Mouse (Mus musculus) hindbrain, embryonic 14.5 days (tissue): ENCODE data around the gene Tbc1d20. TPM values are rescaled to one million over a fixed set of nuclear protein-coding genes. Genes with fewer than 3 reads are reported as not detected.
"Not testable (repeated sequence)": the region's sequence is repeated elsewhere in the genome, so short reads cannot be mapped to it uniquely, and the experiment has no call there.

ENCODE experiments used
- ATAC-seq: fragments of 200-750 bp; cut with Nextera tagmentation; 2 replicates; pipeline ENCODE4 v1.8.0; 2017; ENCODE audit warnings: moderate number of reproducible peaks, mild to moderate bottlenecking, moderate TSS enrichment, moderate library complexity; ENCODE audit not compliant: low FRiP score
- DNase-seq: peaks from one replicate; pipeline ENCODE4 v3.0.0-alpha.2; 2015; ENCODE audit warnings: low spot score
- H3K27ac ChIP-seq: fragments of 300-500 bp; sonication (generic); 2 replicates; pipeline ENCODE4 v1.5.1; 2014; ENCODE audit warnings: mild to moderate bottlenecking, moderate library complexity
- H3K27me3 ChIP-seq: fragments of 300-500 bp; sonication (generic); 2 replicates; pipeline ENCODE4 v1.6.1; 2014; ENCODE audit warnings: mild to moderate bottlenecking, low read length, mixed read lengths; ENCODE audit not compliant: control insufficient read depth, insufficient read depth
- H3K36me3 ChIP-seq: fragments of 300-500 bp; sonication (generic); replicated peaks from 2 replicates; pipeline ENCODE4 v1.6.1; 2014; ENCODE audit not compliant: control insufficient read depth, insufficient read depth
- H3K4me1 ChIP-seq: fragments of 300-500 bp; sonication (generic); replicated peaks from 2 replicates; pipeline ENCODE4 v1.6.1; 2014; ENCODE audit warnings: antibody characterized with exemption, low read length, mixed read lengths; ENCODE audit not compliant: control insufficient read depth, insufficient read depth
- H3K4me2 ChIP-seq: fragments of 300-500 bp; sonication (generic); replicated peaks from 2 replicates; pipeline ENCODE4 v1.6.1; 2014; ENCODE audit warnings: mild to moderate bottlenecking, moderate library complexity
- H3K4me3 ChIP-seq: fragments of 300-500 bp; sonication (generic); replicated peaks from 2 replicates; pipeline ENCODE4 v1.5.1; 2014; ENCODE audit warnings: mild to moderate bottlenecking, low read length
- H3K9ac ChIP-seq: fragments of 300-500 bp; sonication (generic); 2 replicates; pipeline ENCODE4 v1.6.1; 2014
- H3K9me3 ChIP-seq: fragments of 300-500 bp; sonication (generic); 2 replicates; pipeline ENCODE4 v1.6.1; 2016; ENCODE audit warnings: low read length; ENCODE audit not compliant: control insufficient read depth
- WGBS: fragments of 180-500 bp; shearing (Covaris S2); extraction: QIAGEN DNeasy Blood & Tissue Kit; methylation state at CpG from one replicate; pipeline ENCODE4 v1.1.7; 2014; 5-methylcytosine and 5-hydroxymethylcytosine counted together
- polyA plus RNA-seq: library from polyadenylated mRNA; unstranded; fragments of >200 nt; fragmentation: Nextera tagmentation; extraction: Ambion mirVana; gene quantifications from 2 replicates; pipeline ENCODE4 v1.2.1, GENCODE M21; 2014

Tbc1d20 gene
- polyA plus RNA-seq = 24.4 and 31.4 TPM in 2 replicates

DNA sequence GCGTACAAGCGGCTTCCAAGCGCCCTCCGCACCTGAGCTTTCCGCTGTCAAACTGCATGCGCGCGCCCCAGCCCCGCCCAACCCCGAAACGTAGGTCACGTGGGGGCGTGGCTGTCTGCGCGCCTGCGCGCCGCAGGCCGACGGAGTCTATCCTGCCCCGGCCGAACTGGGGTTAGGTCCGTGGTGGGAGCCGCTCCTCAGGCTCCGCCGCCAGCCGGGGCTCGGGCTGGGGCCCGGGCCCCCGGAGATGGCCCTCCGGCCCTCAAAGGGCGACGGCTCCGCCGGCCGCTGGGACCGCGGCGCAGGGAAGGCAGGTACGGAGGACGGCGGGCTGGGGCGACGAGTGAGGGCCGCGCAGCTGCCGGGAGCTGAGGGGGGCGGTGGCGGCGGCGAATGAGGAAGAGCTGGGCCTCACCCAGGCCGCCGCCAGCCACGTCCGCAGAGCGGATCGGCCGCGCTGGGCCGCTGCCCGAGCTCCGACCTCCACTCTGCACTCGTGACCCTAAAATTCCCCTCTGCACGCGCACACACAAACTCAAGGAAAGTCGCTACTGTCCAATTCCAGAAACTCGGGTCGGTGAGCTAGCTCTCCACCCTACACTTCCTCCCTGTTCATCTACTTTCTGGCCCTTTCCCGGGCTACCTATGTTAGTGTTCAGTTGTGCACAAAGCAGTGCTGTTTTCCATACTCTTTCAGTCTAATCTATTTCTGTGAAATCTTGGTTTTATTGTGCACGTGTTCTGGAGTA lies at the start of gene Tbc1d20:
Gene Tbc1d20, plus strand, starts transcription at position 102 of the 749 bp plus-strand sequence.
- DNase-seq (peak; percentile 92), ATAC-seq (peak; percentile 97)
- peak within 1 kb of the TSS; percentile 88 for H3K27ac ChIP-seq
- peak within 1 kb of the TSS; percentile 87 for H3K4me3 ChIP-seq
- H3K9ac ChIP-seq = peak within 1 kb of the TSS; percentile 92
- H3K36me3 ChIP-seq = no peaks in the 10 kb centered on the region
- peaks cover 18% of the 10 kb centered on the region for H3K4me1 ChIP-seq
- peak within 1 kb of the TSS; percentile 82 for H3K4me2 ChIP-seq
- H3K27me3 ChIP-seq = no peaks in the 10 kb centered on the region
- H3K9me3 ChIP-seq = no peaks in the 10 kb centered on the region
- WGBS = under 1% methylated on average over 65 of the region's 70 CpGs

GRCm38 (mm10) chr2:152247213-152247612 lies 46.4 kb upstream of the Tbc1d20 start:
- no peak overlapping the region for H3K27ac ChIP-seq
- no peaks in the 10 kb centered on the region for H3K27me3 ChIP-seq
- no peak overlapping the region for H3K4me3 ChIP-seq
- H3K9me3 ChIP-seq = no peaks in the 10 kb centered on the region
- no peak for DNase-seq
- no peak overlapping the region for H3K9ac ChIP-seq
- peaks cover 25% of the 10 kb centered on the region for H3K36me3 ChIP-seq
- no peaks in the 10 kb centered on the region for H3K4me1 ChIP-seq
- no peak overlapping the region for H3K4me2 ChIP-seq
- WGBS = 84% methylated on average over 1 of the region's 1 CpGs
- no peak for ATAC-seq

DNA sequence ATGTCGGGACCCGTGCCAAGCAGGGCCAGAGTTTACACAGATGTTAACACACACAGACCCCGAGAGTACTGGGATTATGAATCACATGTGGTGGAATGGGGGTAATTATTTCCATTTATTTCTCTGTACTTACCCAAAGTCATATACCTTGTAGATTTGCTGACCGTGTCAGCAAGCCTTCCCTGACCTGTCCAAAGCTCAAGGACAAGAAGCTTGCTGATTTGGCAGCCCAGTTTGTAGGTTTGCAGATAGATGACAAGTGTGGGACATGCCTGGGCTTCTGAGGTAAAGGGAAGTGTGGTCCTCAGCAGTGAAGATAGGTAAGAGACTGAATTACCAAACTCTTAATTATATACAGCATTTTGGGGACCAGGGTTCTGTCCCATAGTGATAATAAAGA lies 43.1 kb upstream of the Tbc1d20 start:
- Histone ChIP-seq H3K27ac (no peak overlapping the region), H3K4me1 (no peaks in the 10 kb centered on the region)
- no peak for ATAC-seq

GRCm38 (mm10) chr2:152259739-152260138 lies 33.9 kb upstream of the Tbc1d20 start:
- Histone ChIP-seq H3K9ac (no peak overlapping the region), H3K27me3 (no peaks in the 10 kb centered on the region), H3K4me2 (no peak overlapping the region), H3K36me3 (peaks cover 82% of the 10 kb centered on the region), H3K9me3 (no peaks in the 10 kb centered on the region), H3K4me1 (no peaks in the 10 kb centered on the region), H3K27ac (no peak overlapping the region), H3K4me3 (no peak overlapping the region)
- ATAC-seq (no peak), DNase-seq (no peak)
- 84% methylated on average over 1 of the region's 1 CpGs for WGBS

More for the DNA sequence above, 43.1 kb upstream of the Tbc1d20 start:
- H3K36me3 ChIP-seq = peaks cover 52% of the 10 kb centered on the region
- no peak for DNase-seq
- 69% methylated on average over 2 of the region's 4 CpGs for WGBS
- H3K9ac ChIP-seq = no peak overlapping the region
- H3K27me3 ChIP-seq = no peaks in the 10 kb centered on the region
- H3K4me2 ChIP-seq = no peak overlapping the region
- H3K9me3 ChIP-seq = no peaks in the 10 kb centered on the region
- H3K4me3 ChIP-seq = no peak overlapping the region

DNA sequence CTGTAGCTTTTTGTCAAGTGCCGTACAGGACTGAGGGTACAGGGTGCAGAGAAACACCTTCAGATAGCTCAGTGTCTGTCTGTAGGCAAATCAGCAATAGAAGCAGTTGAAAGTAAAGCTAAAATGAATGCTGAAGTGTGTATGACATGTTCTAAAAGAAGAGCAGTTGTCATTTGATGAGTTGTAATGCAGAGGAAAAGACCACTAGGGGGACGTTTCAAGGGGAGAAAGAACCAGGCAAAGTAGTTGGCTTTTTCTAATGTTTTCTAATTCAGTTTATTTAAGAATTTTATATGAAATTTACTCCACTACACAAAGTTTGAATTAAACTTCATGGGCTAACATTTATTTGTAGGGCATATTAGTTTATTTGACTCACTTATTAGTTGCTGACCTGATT lies 20.0 kb upstream of the Tbc1d20 start:
- no peak for ATAC-seq
- Histone ChIP-seq H3K4me2 (no peak overlapping the region), H3K9ac (no peak overlapping the region), H3K4me1 (no peaks in the 10 kb centered on the region), H3K27ac (no peak overlapping the region), H3K9me3 (no peaks in the 10 kb centered on the region), H3K36me3 (peaks cover 83% of the 10 kb centered on the region), H3K27me3 (no peaks in the 10 kb centered on the region), H3K4me3 (no peak overlapping the region)
- WGBS = 81% methylated on average over 2 of the region's 2 CpGs
- no peak for DNase-seq

GRCm38 (mm10) chr2:152281407-152281806 lies 12.2 kb upstream of the Tbc1d20 start:
- Histone ChIP-seq H3K9ac (no peak overlapping the region), H3K27ac (no peak overlapping the region), H3K36me3 (peaks cover 83% of the 10 kb centered on the region), H3K27me3 (no peaks in the 10 kb centered on the region), H3K4me1 (no peaks in the 10 kb centered on the region), H3K4me2 (no peak overlapping the region), H3K9me3 (no peaks in the 10 kb centered on the region), H3K4me3 (no peak overlapping the region)
- DNase-seq (no peak), ATAC-seq (no peak)
- 93% methylated on average over 3 of the region's 3 CpGs for WGBS

GRCm38 (mm10) chr2:152287560-152287959 lies 6.1 kb upstream of the Tbc1d20 start:
- Histone ChIP-seq H3K4me1 (no peaks in the 10 kb centered on the region), H3K9ac (no peak overlapping the region), H3K36me3 (peaks cover 44% of the 10 kb centered on the region), H3K9me3 (no peaks in the 10 kb centered on the region), H3K27ac (no peak overlapping the region), H3K4me3 (no peak overlapping the region), H3K27me3 (no peaks in the 10 kb centered on the region), H3K4me2 (no peak overlapping the region)
- ATAC-seq = no peak
- WGBS = 92% methylated on average over 5 of the region's 5 CpGs
- DNase-seq = no peak

DNA sequence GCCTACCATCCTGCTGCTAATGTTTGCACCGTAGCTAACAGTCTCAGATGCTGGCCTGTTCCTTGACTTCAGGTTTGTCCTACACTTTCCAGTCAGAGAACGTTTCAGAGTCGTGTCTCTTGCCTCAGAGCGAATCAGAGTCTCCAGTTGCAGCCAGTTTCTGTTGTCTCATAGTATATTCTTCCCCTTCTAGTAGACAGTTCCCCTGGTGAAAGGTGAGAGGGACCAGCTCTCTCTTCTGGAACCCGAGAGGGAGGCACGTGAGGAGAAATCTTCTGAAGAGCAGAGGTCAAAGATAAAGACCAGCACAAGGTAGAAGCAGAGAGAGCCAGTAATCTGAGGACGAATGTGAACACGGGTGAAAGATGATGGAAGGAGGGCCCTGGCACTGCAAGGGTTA lies 5.6 kb upstream of the Tbc1d20 start:
- Histone ChIP-seq H3K9me3 (no peaks in the 10 kb centered on the region), H3K36me3 (peaks cover 39% of the 10 kb centered on the region), H3K9ac (no peak overlapping the region), H3K4me1 (no peaks in the 10 kb centered on the region), H3K27me3 (no peaks in the 10 kb centered on the region), H3K27ac (no peak overlapping the region), H3K4me3 (no peak overlapping the region), H3K4me2 (no peak overlapping the region)
- WGBS = 92% methylated on average over 8 of the region's 8 CpGs
- ATAC-seq = no peak
- DNase-seq = no peak

DNA sequence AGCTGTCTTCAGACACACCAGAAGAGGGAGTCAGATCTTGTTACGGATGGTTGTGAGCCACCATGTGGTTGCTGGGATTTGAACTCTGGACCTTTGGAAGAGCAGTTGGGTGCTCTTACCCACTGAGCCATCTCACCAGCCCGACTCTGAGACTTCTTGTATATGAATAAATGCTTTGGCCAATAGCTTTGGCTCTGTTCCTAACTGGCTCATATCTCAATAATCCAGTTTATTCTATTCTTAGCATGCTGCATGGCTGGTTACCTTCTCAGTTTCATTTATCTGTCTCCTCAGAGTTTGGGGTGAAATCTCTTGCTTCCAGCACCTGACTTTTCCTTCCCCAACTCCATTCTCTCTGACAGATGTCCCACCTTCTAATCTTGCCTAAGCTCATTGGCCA lies 4.0 kb upstream of the Tbc1d20 start:
- not testable (repeated sequence) for H3K4me3 ChIP-seq, H3K4me2 ChIP-seq, H3K9ac ChIP-seq, H3K27ac ChIP-seq, H3K9me3 ChIP-seq, DNase-seq, H3K27me3 ChIP-seq, H3K4me1 ChIP-seq, ATAC-seq
- 82% methylated on average over 1 of the region's 2 CpGs for WGBS
- peaks cover 23% of the 10 kb centered on the region for H3K36me3 ChIP-seq
